Mouse (Mus musculus) Patski (cell line): Measurements from ENCODE around the gene Eng. TPM values are rescaled to one million over a fixed set of nuclear protein-coding genes. Genes with fewer than 3 reads are reported as not detected.

Source experiments
- ATAC-seq: fragments of 100-300 bp; one replicate; pipeline ENCODE4 v1.8.0; 2021
- CTCF ChIA-PET: fragments of 350-600 bp; sonication (Branson Sonifier 250); formaldehyde crosslinking; loops from one replicate; lab custom pipeline; 2022; ENCODE audit warnings: inconsistent platforms; lab: Charles Lee
- POLR2A ChIA-PET: fragments of 350-600 bp; sonication (Branson Sonifier 250); formaldehyde crosslinking; loops from one replicate; lab custom pipeline; 2022; ENCODE audit warnings: antibody characterized with exemption, inconsistent platforms; lab: Charles Lee
- DNase-seq: peaks from one replicate; pipeline ENCODE4 v3.0.0-alpha.2; 2011; ENCODE audit warnings: low read depth, low spot score
- H3K27me3 ChIP-seq: fragments of 371-371 bp; one replicate; pipeline ENCODE4 v1.5.1; 2021
- CTCF ChIP-seq: fragments of 100-300 bp; IDR thresholded peaks from one replicate; pipeline ENCODE4 v1.5.1; 2021
- in situ Hi-C: fragments of 300-500 bp; cut with MboI; formaldehyde crosslinking; loops from 3 replicates; pipeline ENCODE4 v1.11.1; 2018; ENCODE audit warnings: low pct_unique_long_range_greater_than_20kb, mixed read lengths
- polyA plus RNA-seq: library from polyadenylated mRNA; unstranded; gene quantifications from one replicate; pipeline ENCODE4 v1.2.3, GENCODE M21; 2021

The Eng gene
- polyA plus RNA-seq, 1 experiment from 2014 or later = 1.5 TPM

- no peak for ATAC-seq
- no peaks in the 10 kb centered on the region for H3K27me3 ChIP-seq
- TF ChIP-seq CTCF = no peak
- ChIA-PET POLR2A (no interaction called here), CTCF (interaction anchor here (1.3 to 2.1 kb wide), 2 partner anchors 23 to 55 kb away, joined by 4 to 24 read pairs; no protein-coding TSS in a partner anchor)
- in situ Hi-C loops = loop anchor here (5.0 kb wide), 2 partner anchors 54 to 99 kb away; partner anchors contain the start of gene St6galnac4
- DNase-seq = no peak
These were observed 40.2 kb downstream of the Eng start for GRCm38 (mm10) chr2:32686640-32687039.

GRCm38 (mm10) chr2:32687562-32687961 lies 41.2 kb downstream of the Eng start:
- DNase-seq (no peak), ATAC-seq (no peak)
- ChIA-PET CTCF (interaction anchor here (1.4 to 2.6 kb wide), 3 partner anchors 26 to 105 kb away, joined by 3 to 51 read pairs (median 6); no protein-coding TSS in a partner anchor), POLR2A (no interaction called here)
- in situ Hi-C loops = loop anchor here (5.0 kb wide), 2 partner anchors 55 to 100 kb away; partner anchors contain the start of gene St6galnac4
- no peaks in the 10 kb centered on the region for H3K27me3 ChIP-seq
- no peak for TF ChIP-seq CTCF

- no peaks in the 10 kb centered on the region for H3K27me3 ChIP-seq
- in situ Hi-C loops = loop anchor here (5.0 kb wide), 2 partner anchors 57 to 102 kb away; partner anchors contain the start of gene St6galnac4
- CTCF ChIA-PET = interaction anchor here (0.5 to 2.6 kb wide), 18 partner anchors 9 to 114 kb away, joined by 3 to 51 read pairs (median 6); partner anchors contain the start of genes 9430097D07Rik, Eng, Pip5kl1 and Tor2a
- no peak for ATAC-seq
- no peak for TF ChIP-seq CTCF
- POLR2A ChIA-PET = no interaction called here
- peak; percentile 64 for DNase-seq
These were observed 43.0 kb downstream of the Eng start for GRCm38 (mm10) chr2:32689420-32689819.

- ChIA-PET POLR2A (no interaction called here), CTCF (interaction anchor here (1.0 kb wide), 2 partner anchors 59 to 61 kb away, joined by 3 to 5 read pairs; no protein-coding TSS in a partner anchor)
- no peak for DNase-seq
- in situ Hi-C loops = no loop called here
- no peaks in the 10 kb centered on the region for H3K27me3 ChIP-seq
- no peak for ATAC-seq
- TF ChIP-seq CTCF = no peak
These were observed 44.6 kb downstream of the Eng start for GRCm38 (mm10) chr2:32691041-32691440.

DNA sequence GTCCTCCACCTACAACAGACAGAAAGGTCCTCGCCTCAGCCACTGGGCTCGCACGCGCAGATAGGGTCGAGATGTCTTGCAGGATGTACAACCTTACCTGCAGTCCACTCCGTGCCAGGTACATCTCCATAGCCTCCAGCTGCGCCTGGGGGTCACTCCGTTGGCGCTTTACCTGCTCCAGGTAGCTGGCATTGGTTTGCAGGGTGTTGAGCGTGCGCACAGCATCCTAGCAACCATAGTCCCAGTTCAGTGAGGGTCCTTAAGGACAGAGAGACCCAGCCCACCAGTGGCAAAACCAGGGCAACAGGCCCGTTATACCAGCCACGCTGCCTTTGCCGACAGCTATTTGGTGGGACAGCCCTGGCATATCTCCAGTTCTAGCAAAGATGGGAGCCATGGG lies 46.1 kb downstream of the Eng start:
- TF ChIP-seq CTCF = no peak
- in situ Hi-C loops = no loop called here
- POLR2A ChIA-PET = no interaction called here
- no peak for ATAC-seq
- H3K27me3 ChIP-seq = no peaks in the 10 kb centered on the region
- no peak for DNase-seq
- CTCF ChIA-PET = interaction anchor here (2.7 kb wide), 1 partner anchor 61 kb away, joined by 12 read pairs; no protein-coding TSS in a partner anchor

- ATAC-seq (no peak), DNase-seq (no peak)
- in situ Hi-C loops = no loop called here
- CTCF ChIA-PET = interaction anchor here (1.4 to 2.7 kb wide), 2 partner anchors 16 to 61 kb away, joined by 7 to 12 read pairs; no protein-coding TSS in a partner anchor
- POLR2A ChIA-PET = interaction anchor here (1.3 kb wide), 1 partner anchor 62 kb away, joined by 3 read pairs; no protein-coding TSS in a partner anchor
- TF ChIP-seq CTCF = no peak
- H3K27me3 ChIP-seq = no peaks in the 10 kb centered on the region
These were observed 46.9 kb downstream of the Eng start for GRCm38 (mm10) chr2:32693282-32693681.

- ChIA-PET POLR2A (interaction anchor here (1.0 to 1.3 kb wide), 2 partner anchors 63 to 86 kb away, joined by 3 read pairs; no protein-coding TSS in a partner anchor), CTCF (interaction anchor here (1.4 to 2.7 kb wide), 2 partner anchors 15 to 62 kb away, joined by 7 to 12 read pairs; no protein-coding TSS in a partner anchor)
- DNase-seq = peak; percentile 86
- ATAC-seq = peak; percentile 91
- no peak for TF ChIP-seq CTCF
- in situ Hi-C loops = no loop called here
- no peaks in the 10 kb centered on the region for H3K27me3 ChIP-seq
These were observed 47.5 kb downstream of the Eng start for GRCm38 (mm10) chr2:32693823-32694411.

- no peaks in the 10 kb centered on the region for H3K27me3 ChIP-seq
- no peak for TF ChIP-seq CTCF
- in situ Hi-C loops = no loop called here
- DNase-seq (no peak), ATAC-seq (no peak)
- ChIA-PET POLR2A (interaction anchor here (1.0 kb wide), 1 partner anchor 87 kb away, joined by 3 read pairs; no protein-coding TSS in a partner anchor), CTCF (interaction anchor here (1.4 to 2.7 kb wide), 2 partner anchors 14 to 63 kb away, joined by 7 to 12 read pairs; no protein-coding TSS in a partner anchor)
These were observed 48.3 kb downstream of the Eng start for GRCm38 (mm10) chr2:32694691-32695090.

- TF ChIP-seq CTCF = no peak
- ChIA-PET CTCF (no interaction called here), POLR2A (interaction anchor here (1.0 to 1.3 kb wide), 2 partner anchors 10 to 11 kb away, joined by 3 read pairs; no protein-coding TSS in a partner anchor)
- DNase-seq (no peak), ATAC-seq (no peak)
- in situ Hi-C loops = no loop called here
- no peaks in the 10 kb centered on the region for H3K27me3 ChIP-seq
These were observed 53.3 kb downstream of the Eng start for GRCm38 (mm10) chr2:32699680-32700079.

DNA sequence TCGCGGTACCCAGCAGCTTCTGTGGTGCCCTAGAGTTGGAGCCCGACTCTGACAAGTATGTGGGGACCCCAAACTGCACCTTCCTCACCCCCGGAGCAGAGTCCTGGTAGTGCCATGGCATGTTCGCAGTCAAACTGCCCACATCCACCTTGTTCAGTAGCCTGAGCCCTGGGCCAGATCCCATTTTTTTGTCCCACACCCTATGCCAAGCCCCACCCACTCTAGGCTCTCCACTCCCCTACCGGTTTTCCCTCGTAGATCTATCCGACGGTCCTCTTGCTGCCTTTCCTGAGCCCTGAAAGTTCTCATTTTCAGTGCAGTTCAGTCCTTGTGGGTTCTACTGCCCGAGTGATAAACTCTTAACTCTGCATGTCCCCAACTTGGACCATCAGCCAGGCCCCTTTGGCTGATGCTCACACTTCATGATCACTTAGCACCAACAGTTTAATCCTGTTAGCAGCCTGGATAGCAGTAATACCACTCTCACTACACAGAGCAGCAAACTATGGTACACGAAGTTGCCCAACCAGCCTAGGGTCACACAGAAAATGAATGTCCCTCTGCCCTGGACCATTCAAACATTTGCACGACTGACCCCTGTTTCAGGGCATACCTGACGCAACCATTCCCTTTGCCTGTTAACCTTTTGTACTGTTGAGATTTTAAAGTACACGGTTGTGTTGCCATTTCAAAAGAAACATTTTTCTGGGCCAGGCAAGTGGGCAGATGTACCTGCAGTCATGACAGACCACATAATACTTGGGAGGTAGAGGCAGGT lies 54.8 kb downstream of the Eng start:
- no peak for DNase-seq
- in situ Hi-C loops = no loop called here
- ChIA-PET CTCF (interaction anchor here (1.3 kb wide), 1 partner anchor 69 kb away, joined by 4 read pairs; no protein-coding TSS in a partner anchor), POLR2A (no interaction called here)
- H3K27me3 ChIP-seq = no peaks in the 10 kb centered on the region
- TF ChIP-seq CTCF = no peak
- no peak for ATAC-seq
